Mouse (Mus musculus) heart, embryonic 13.5 days (tissue): ENCODE results near the gene Dhcr24. TPM values are rescaled to one million over a fixed set of nuclear protein-coding genes. Genes with fewer than 3 reads are reported as not detected.
A peak's percentile ranks its signal among the peaks of the same experiment; 100 is the strongest.

ENCODE experiments used
- ATAC-seq: fragments of 200-750 bp; cut with Nextera tagmentation; 2 replicates; pipeline ENCODE4 v1.8.0; 2017; ENCODE audit warnings: moderate TSS enrichment; ENCODE audit not compliant: insufficient number of reproducible peaks, low FRiP score, low TSS enrichment; ENCODE audit errors: extremely low read depth
- H3K27ac ChIP-seq: fragments of 300-500 bp; sonication (generic); replicated peaks from 2 replicates; pipeline ENCODE4 v1.5.1; 2015; ENCODE audit warnings: moderate library complexity, mild to moderate bottlenecking, inconsistent platforms
- H3K27me3 ChIP-seq: fragments of 300-500 bp; sonication (generic); replicated peaks from 2 replicates; pipeline ENCODE4 v1.6.1; 2015; ENCODE audit warnings: mild to moderate bottlenecking, inconsistent platforms
- H3K36me3 ChIP-seq: fragments of 300-500 bp; sonication (generic); 2 replicates; pipeline ENCODE4 v1.6.1; 2015; ENCODE audit warnings: mild to moderate bottlenecking, inconsistent platforms
- H3K4me1 ChIP-seq: fragments of 300-500 bp; sonication (generic); 2 replicates; pipeline ENCODE4 v1.6.1; 2015; ENCODE audit warnings: inconsistent platforms
- H3K4me2 ChIP-seq: fragments of 300-500 bp; sonication (generic); 2 replicates; pipeline ENCODE4 v1.6.1; 2015; ENCODE audit warnings: inconsistent platforms, mild to moderate bottlenecking, moderate library complexity
- H3K4me3 ChIP-seq: fragments of 300-500 bp; sonication (generic); 2 replicates; pipeline ENCODE4 v1.5.1; 2015; ENCODE audit warnings: moderate library complexity, mild to moderate bottlenecking, inconsistent platforms
- H3K9ac ChIP-seq: fragments of 300-500 bp; sonication (generic); 2 replicates; pipeline ENCODE4 v1.6.1; 2015; ENCODE audit warnings: inconsistent platforms, mild to moderate bottlenecking, moderate library complexity
- H3K9me3 ChIP-seq: fragments of 300-500 bp; sonication (generic); 2 replicates; pipeline ENCODE4 v1.6.1; 2016; ENCODE audit warnings: inconsistent platforms
- WGBS: fragments of 180-500 bp; shearing (Covaris S2); methylation state at CpG from one replicate; pipeline ENCODE4 v1.1.7; 2015; ENCODE audit warnings: mixed read lengths; 5-methylcytosine and 5-hydroxymethylcytosine counted together
- polyA plus RNA-seq: library from polyadenylated mRNA; unstranded; fragments of >200 nt; fragmentation: Nextera tagmentation; extraction: Ambion mirVana; gene quantifications from 2 replicates; pipeline ENCODE4 v1.2.1, GENCODE M21; 2015

Dhcr24 gene
- 3.5 and 3.8 TPM in 2 replicates for polyA plus RNA-seq

DNA sequence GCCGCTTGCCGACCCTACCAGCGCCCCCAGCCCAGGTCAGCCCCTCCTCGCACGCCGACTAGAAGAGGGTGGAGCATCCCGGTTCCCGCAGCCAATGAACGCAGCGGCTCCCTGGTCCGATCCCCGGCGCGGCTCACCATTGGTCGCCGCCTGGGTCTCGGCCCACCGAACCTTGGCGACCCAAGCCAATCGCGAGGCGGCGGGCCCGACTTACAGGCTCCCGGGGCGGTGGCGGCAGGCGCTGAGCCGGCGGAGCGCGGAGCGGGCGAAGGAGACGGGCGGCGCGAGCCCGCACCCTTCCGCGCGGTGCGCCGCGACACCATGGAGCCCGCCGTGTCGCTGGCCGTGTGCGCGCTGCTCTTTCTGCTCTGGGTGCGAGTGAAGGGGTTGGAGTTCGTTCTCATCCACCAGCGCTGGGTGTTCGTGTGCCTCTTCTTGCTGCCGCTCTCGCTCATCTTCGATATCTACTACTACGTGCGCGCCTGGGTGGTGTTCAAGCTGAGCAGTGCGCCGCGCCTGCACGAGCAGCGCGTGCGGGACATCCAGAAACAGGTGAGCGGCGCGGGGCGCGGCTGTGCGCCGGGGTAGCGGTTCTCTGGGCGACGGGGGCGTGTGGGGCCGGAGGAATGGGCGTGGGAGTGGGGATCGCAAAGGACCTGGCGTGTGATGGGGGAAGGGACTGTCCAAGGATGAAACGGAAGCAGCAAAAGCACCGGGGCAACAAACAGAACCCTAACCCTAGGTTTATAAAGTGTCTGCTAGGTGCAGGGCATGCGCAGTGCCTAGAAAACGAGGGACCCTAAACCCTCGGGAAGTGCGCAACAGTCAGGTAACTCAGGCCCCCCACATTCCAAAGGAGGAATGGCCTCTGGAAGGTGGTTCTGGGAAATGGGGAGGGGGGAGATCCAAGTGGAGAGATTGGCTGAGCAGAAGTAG lies at the start of gene Dhcr24:
Gene Dhcr24 (plus strand): TSS at position 193 of the 936 bp plus-strand sequence.
- ATAC-seq, result peak; percentile 90

GRCm38 (mm10) chr4:106514606-106515005 lies 46.2 kb upstream of the Dhcr24 start:
- Histone ChIP-seq H3K9me3 (no peaks in the 10 kb centered on the region), H3K4me1 (no peaks in the 10 kb centered on the region), H3K36me3 (no peaks in the 10 kb centered on the region), H3K27ac (no peak overlapping the region), H3K4me3 (no peak overlapping the region), H3K4me2 (no peak overlapping the region), H3K9ac (no peak overlapping the region), H3K27me3 (no peaks in the 10 kb centered on the region; the same call in 1 of the 2 replicates)
- WGBS, result 68% methylated on average over 6 of the region's 6 CpGs
- ATAC-seq, result no peak

More for the DNA sequence above, at the start of gene Dhcr24:
- peaks cover 20% of the 10 kb centered on the region for H3K36me3 ChIP-seq
- no peaks in the 10 kb centered on the region for H3K27me3 ChIP-seq
- peak within 1 kb of the TSS; percentile 76 for H3K27ac ChIP-seq
- H3K9me3 ChIP-seq, result no peaks in the 10 kb centered on the region
- peak within 1 kb of the TSS; percentile 97 for H3K4me2 ChIP-seq
- peaks cover 31% of the 10 kb centered on the region for H3K4me1 ChIP-seq
- H3K9ac ChIP-seq, result peak within 1 kb of the TSS; percentile 88
- peak within 1 kb of the TSS; percentile 87 for H3K4me3 ChIP-seq
- under 1% methylated on average over 89 of the region's 89 CpGs for WGBS

GRCm38 (mm10) chr4:106522547-106522946 lies 38.3 kb upstream of the Dhcr24 start:
- 65% methylated on average over 3 of the region's 3 CpGs for WGBS
- no peak for ATAC-seq
- no peaks in the 10 kb centered on the region for H3K9me3 ChIP-seq

GRCm38 (mm10) chr4:106524131-106524530 lies 36.7 kb upstream of the Dhcr24 start:
- no peaks in the 10 kb centered on the region for H3K9me3 ChIP-seq

More at GRCm38 (mm10) chr4:106522547-106522946, 38.3 kb upstream of the Dhcr24 start:
- Histone ChIP-seq H3K36me3 (no peaks in the 10 kb centered on the region), H3K27ac (no peak overlapping the region), H3K9ac (no peak overlapping the region), H3K27me3 (0 out of 2 replicates have a peak, but pooled peaks cover under 1% of the 10 kb centered on the region), H3K4me3 (no peak overlapping the region), H3K4me2 (no peak overlapping the region), H3K4me1 (no peaks in the 10 kb centered on the region)

GRCm38 (mm10) chr4:106525001-106525400 lies 35.8 kb upstream of the Dhcr24 start:
- H3K4me2 ChIP-seq, result no peak overlapping the region
- no peak overlapping the region for H3K27ac ChIP-seq
- peaks cover 8% of the 10 kb centered on the region; the same call in 1 of the 2 replicates for H3K4me1 ChIP-seq
- no peak overlapping the region for H3K4me3 ChIP-seq
- WGBS, result 82% methylated on average over 2 of the region's 2 CpGs
- H3K9me3 ChIP-seq, result no peaks in the 10 kb centered on the region
- ATAC-seq, result no peak
- no peaks in the 10 kb centered on the region for H3K36me3 ChIP-seq
- H3K9ac ChIP-seq, result no peak overlapping the region
- peaks cover 5% of the 10 kb centered on the region; the same call in 1 of the 2 replicates for H3K27me3 ChIP-seq

More at GRCm38 (mm10) chr4:106524131-106524530, 36.7 kb upstream of the Dhcr24 start:
- Histone ChIP-seq H3K4me3 (no peak overlapping the region), H3K9ac (no peak overlapping the region), H3K27me3 (0 out of 2 replicates have a peak, but pooled peaks cover 5% of the 10 kb centered on the region), H3K36me3 (no peaks in the 10 kb centered on the region), H3K27ac (no peak overlapping the region), H3K4me1 (peaks cover 3% of the 10 kb centered on the region; the same call in 1 of the 2 replicates), H3K4me2 (no peak overlapping the region)
- whole genome bisulfite sequencing, result 60% methylated on average over 2 of the region's 2 CpGs
- no peak for ATAC-seq

DNA sequence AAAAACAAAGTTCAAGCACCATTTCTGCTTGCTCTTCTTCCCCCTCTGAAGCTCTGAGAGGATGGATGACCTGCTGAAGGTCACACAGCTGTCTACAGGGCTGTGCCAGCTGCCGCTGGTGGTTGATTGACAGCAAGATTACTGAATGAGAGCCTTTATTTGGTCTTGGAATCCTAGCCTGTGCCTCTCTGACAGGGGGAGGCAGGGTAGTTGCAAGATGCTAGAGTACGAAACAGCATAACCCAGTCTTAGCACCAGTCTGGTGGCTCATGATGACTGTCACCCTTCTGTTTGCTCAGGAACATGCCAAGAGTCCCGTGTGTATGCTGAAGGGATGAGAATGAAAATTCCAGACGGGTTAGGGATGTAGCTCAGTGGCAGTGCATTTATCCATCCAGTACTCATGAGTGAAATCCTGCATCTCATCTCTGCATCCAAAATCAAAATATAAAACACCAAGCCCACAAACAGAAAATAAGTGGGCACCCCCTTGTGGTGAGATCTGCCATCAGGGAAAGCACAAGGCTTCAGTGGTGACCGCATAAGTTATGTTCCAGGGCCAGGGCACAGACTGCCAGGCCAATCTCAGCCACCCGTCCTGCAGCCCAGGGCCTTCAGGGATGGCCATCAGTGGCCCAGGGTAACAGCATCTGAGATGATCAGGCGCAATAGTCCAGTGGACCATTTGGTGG lies 32.8 kb upstream of the Dhcr24 start:
- no peaks in the 10 kb centered on the region for H3K9me3 ChIP-seq
- H3K4me1 ChIP-seq, result peaks cover 8% of the 10 kb centered on the region; the same call in 1 of the 2 replicates
- H3K9ac ChIP-seq, result 0 out of 2 replicates have a peak overlapping the region, but pooled peaks have one; percentile 10
- ATAC-seq, result no peak
- H3K27ac ChIP-seq, result no peak overlapping the region
- no peak overlapping the region for H3K4me2 ChIP-seq
- WGBS, result 69% methylated on average over 7 of the region's 7 CpGs
- no peak overlapping the region for H3K4me3 ChIP-seq
- H3K36me3 ChIP-seq, result no peaks in the 10 kb centered on the region
- H3K27me3 ChIP-seq, result peaks cover 5% of the 10 kb centered on the region; the same call in 1 of the 2 replicates

DNA sequence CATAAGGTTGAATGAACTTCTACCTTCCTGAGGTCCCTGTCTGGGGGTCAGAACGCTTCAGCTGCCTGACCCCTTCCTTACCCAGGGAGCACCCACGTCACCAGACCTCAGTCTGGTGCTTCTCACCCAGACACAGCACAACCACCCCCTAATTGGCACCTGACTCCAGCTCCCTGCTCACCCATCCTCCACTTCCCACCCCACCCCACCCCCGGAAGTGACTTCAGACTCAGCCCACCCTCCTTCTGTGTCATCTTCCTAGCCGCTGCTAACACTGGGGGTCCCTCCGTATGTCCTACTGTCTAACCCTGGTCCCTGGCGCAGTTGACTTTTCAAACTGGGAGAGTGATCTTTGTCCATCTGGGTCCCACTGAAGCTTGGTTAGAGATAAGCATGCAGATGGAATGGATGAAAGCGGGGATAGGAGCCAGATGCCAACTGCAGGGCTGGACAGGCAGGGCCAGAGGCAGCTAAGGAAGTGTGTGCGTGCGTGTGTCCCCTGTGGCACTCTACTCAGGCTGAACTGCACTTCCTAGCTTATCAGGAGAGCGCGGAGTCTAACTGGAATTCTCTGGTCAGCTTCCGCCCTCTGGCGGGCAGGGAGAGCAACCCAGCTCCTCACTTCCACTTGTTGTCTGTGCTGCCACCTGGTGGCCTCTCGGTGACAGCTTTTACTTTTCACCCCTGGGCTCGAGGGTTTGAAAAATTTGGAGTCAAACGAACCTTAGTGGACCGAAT lies 31.3 kb upstream of the Dhcr24 start:
- 16% methylated on average over 17 of the region's 17 CpGs for WGBS
- Histone ChIP-seq H3K4me2 (peak overlapping the region; percentile 66), H3K36me3 (no peaks in the 10 kb centered on the region), H3K27ac (no peak overlapping the region), H3K9ac (peak overlapping the region; percentile 71), H3K4me1 (peaks cover 8% of the 10 kb centered on the region; the same call in 1 of the 2 replicates), H3K27me3 (peaks cover 6% of the 10 kb centered on the region; the same call in 1 of the 2 replicates), H3K4me3 (peak overlapping the region; percentile 27), H3K9me3 (no peaks in the 10 kb centered on the region)
- peak; percentile 52; the same call in 1 of the 2 replicates for ATAC-seq

DNA sequence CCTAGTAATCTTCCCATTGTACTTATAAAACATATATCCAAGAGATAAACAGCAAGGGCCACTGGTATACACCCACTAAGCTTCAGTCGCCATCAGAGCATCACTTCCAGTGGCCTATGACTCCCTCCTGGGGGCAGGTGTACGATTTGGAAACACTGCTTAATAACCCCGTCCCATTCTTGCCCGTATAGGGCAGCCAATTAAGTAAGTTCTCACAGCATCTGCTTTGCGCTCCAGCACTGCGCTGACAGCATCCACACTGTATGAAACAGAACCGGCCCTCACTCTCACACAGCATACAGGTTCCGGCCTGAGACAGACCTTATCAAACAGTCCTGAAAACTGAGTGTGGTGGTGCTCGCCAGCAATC lies 30.7 kb upstream of the Dhcr24 start:
- H3K9me3 ChIP-seq, result no peaks in the 10 kb centered on the region
- H3K27me3 ChIP-seq, result peaks cover 11% of the 10 kb centered on the region; the same call in 1 of the 2 replicates
- no peak overlapping the region for H3K4me2 ChIP-seq
- H3K9ac ChIP-seq, result no peak overlapping the region
- H3K4me3 ChIP-seq, result no peak overlapping the region
- ATAC-seq, result peak; percentile 4; the same call in 1 of the 2 replicates
- no peaks in the 10 kb centered on the region for H3K36me3 ChIP-seq
- WGBS, result 62% methylated on average over 9 of the region's 9 CpGs
- no peak overlapping the region for H3K27ac ChIP-seq
- peaks cover 8% of the 10 kb centered on the region; the same call in 1 of the 2 replicates for H3K4me1 ChIP-seq

- H3K27ac ChIP-seq, result no peak overlapping the region
- H3K27me3 ChIP-seq, result peaks cover 21% of the 10 kb centered on the region
- no peak for ATAC-seq
- no peak overlapping the region for H3K4me3 ChIP-seq
- no peak overlapping the region for H3K9ac ChIP-seq
- no peaks in the 10 kb centered on the region for H3K9me3 ChIP-seq
- H3K36me3 ChIP-seq, result no peaks in the 10 kb centered on the region
- 40% methylated on average over 7 of the region's 7 CpGs for WGBS
- no peak overlapping the region for H3K4me2 ChIP-seq
- H3K4me1 ChIP-seq, result peaks cover 5% of the 10 kb centered on the region; the same call in 1 of the 2 replicates
These were observed 27.3 kb upstream of the Dhcr24 start for GRCm38 (mm10) chr4:106533421-106534080.

DNA sequence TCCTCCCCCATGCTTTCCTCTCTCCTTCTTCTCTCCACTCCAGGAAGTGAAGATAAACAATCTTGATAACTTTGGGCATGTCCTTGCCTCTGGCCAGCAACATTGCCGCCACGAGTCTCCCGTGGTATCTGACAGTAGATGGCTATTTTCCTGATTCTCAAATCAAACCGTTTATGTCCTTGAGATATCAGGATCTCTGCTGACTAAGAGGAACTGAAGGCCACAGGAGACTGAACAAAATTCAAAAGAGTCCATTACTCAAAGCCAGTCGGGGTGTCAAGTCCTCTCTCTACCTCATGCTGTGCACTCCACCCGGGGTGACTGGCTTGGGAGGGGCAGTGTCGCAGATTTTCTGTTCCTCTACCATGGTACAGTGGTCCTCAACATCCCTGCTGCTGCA lies 26.6 kb upstream of the Dhcr24 start:
- H3K36me3 ChIP-seq, result no peaks in the 10 kb centered on the region
- no peak for ATAC-seq

More for the DNA sequence above, 26.6 kb upstream of the Dhcr24 start:
- Histone ChIP-seq H3K4me2 (no peak overlapping the region), H3K27me3 (peaks cover 21% of the 10 kb centered on the region), H3K9ac (no peak overlapping the region), H3K27ac (no peak overlapping the region), H3K4me1 (peaks cover 4% of the 10 kb centered on the region; the same call in 1 of the 2 replicates), H3K9me3 (0 out of 2 replicates have a peak, but pooled peaks cover under 1% of the 10 kb centered on the region), H3K4me3 (no peak overlapping the region)
- 39% methylated on average over 7 of the region's 7 CpGs for WGBS
